Mouse (Mus musculus) CH12.LX (cell line): ENCODE data around the gene Nat9. TPM values are rescaled to one million over a fixed set of nuclear protein-coding genes. Genes with fewer than 3 reads are reported as not detected.

ENCODE experiments used
- DNase-seq: peaks from one replicate; pipeline ENCODE4 v3.0.0-alpha.2; 2013; ENCODE audit errors: extremely low read depth
- H3K27ac ChIP-seq: 2 replicates; pipeline ENCODE4 v1.5.1; 2012; ENCODE audit warnings: low read depth, mild to moderate bottlenecking, control low read depth, moderate library complexity; ENCODE audit not compliant: insufficient read depth
- H3K27me3 ChIP-seq: replicated peaks from 2 replicates; pipeline ENCODE3; 2012; ENCODE audit warnings: inconsistent platforms
- H3K36me3 ChIP-seq, 2 experiments: replicated peaks in 1 of 2; 2 replicates each; pipeline versions ENCODE3 to v1.6.1; 2012; ENCODE audit warnings: inconsistent platforms in 1 of 2, low read length in 1 of 2, mild to moderate bottlenecking in 1 of 2, mixed read lengths in 1 of 2, moderate library complexity in 1 of 2; ENCODE audit not compliant: control insufficient read depth in 1 of 2, insufficient read depth in 1 of 2
- H3K4me1 ChIP-seq, 2 experiments: 2 replicates each; pipeline ENCODE4 v1.6.1; 2012; ENCODE audit warnings: inconsistent platforms in 1 of 2, moderate library complexity in 1 of 2; ENCODE audit not compliant: insufficient read depth in 2 of 2, control insufficient read depth in 1 of 2
- H3K4me2 ChIP-seq: 2 replicates; pipeline ENCODE4 v1.6.1; 2012; ENCODE audit warnings: low read depth, mild to moderate bottlenecking, control low read depth; ENCODE audit not compliant: poor library complexity, insufficient read depth, severe bottlenecking
- H3K4me3 ChIP-seq, 3 experiments: fragments of 150-350 bp in 1 of 3; sonication (generic) in 1 of 3; replicated peaks in 1 of 3; 2 replicates each; pipeline versions ENCODE3 to v1.5.1; 2011 to 2012; ENCODE audit warnings: low read depth in 2 of 3, low read length in 2 of 3, mild to moderate bottlenecking in 2 of 3, moderate library complexity in 2 of 3, control low read depth in 1 of 3, improper control_type of control experiment in 1 of 3, inconsistent platforms in 1 of 3, mixed read lengths in 1 of 3; ENCODE audit not compliant: poor library complexity in 1 of 3
- H3K79me2 ChIP-seq: replicated peaks from 2 replicates; pipeline ENCODE4 v1.6.1; 2012; ENCODE audit warnings: mild to moderate bottlenecking, moderate library complexity; ENCODE audit not compliant: control insufficient read depth, poor library complexity, insufficient read depth, severe bottlenecking; ENCODE audit errors: extremely low read depth
- H3K9ac ChIP-seq: 2 replicates; pipeline ENCODE4 v1.6.1; 2012; ENCODE audit warnings: low read depth, mild to moderate bottlenecking, control low read depth, moderate library complexity; ENCODE audit not compliant: insufficient read depth
- H3K9me3 ChIP-seq: replicated peaks from 2 replicates; pipeline ENCODE3; 2012; ENCODE audit warnings: low read length, inconsistent platforms, mixed read lengths
- BHLHE40 ChIP-seq: IDR thresholded peaks from 2 replicates; pipeline ENCODE4 v1.6.1; 2011; ENCODE audit warnings: mild to moderate bottlenecking, low read depth, low read length, improper control_type of control experiment
- CHD2 ChIP-seq: IDR thresholded peaks from 2 replicates; pipeline ENCODE4 v1.6.1; 2011; ENCODE audit warnings: low read length, improper control_type of control experiment
- CTCF ChIP-seq, 2 experiments: IDR thresholded peaks in 1 of 2; conservative IDR thresholded peaks in 1 of 2; 2 replicates each; pipeline ENCODE4 v1.5.1; 2011 to 2012; ENCODE audit warnings: low read depth in 2 of 2, low read length in 2 of 2, improper control_type of control experiment in 1 of 2, inconsistent platforms in 1 of 2, mild to moderate bottlenecking in 1 of 2, moderate library complexity in 1 of 2
- E2F4 ChIP-seq: IDR thresholded peaks from 2 replicates; pipeline ENCODE4 v1.6.1; 2011; ENCODE audit warnings: low read depth, low read length, improper control_type of control experiment; ENCODE audit not compliant: insufficient replicate concordance
- ELF1 ChIP-seq: IDR thresholded peaks from 2 replicates; pipeline ENCODE4 v1.6.1; 2014; ENCODE audit warnings: low read depth, mild to moderate bottlenecking, inconsistent platforms, low read length, improper control_type of control experiment
- HCFC1 ChIP-seq: IDR thresholded peaks from 2 replicates; pipeline ENCODE4 v1.6.1; 2012; ENCODE audit warnings: low read depth, mild to moderate bottlenecking, inconsistent platforms, low read length, improper control_type of control experiment
- MAZ ChIP-seq: IDR thresholded peaks from 2 replicates; pipeline ENCODE4 v1.6.1; 2012; ENCODE audit warnings: low read depth, mild to moderate bottlenecking, inconsistent platforms, low read length, improper control_type of control experiment, moderate library complexity
- MXI1 ChIP-seq: IDR thresholded peaks from 2 replicates; pipeline ENCODE4 v1.6.1; 2011; ENCODE audit warnings: mild to moderate bottlenecking, low read depth, low read length, improper control_type of control experiment
- MYC ChIP-seq: IDR thresholded peaks from 2 replicates; pipeline ENCODE4 v1.6.1; 2011; ENCODE audit warnings: low read depth, mild to moderate bottlenecking, improper control_type of control experiment, low read length
- NELFE ChIP-seq: IDR thresholded peaks from 2 replicates; pipeline ENCODE4 v1.6.1; 2011; ENCODE audit warnings: low read depth, low read length, improper control_type of control experiment
- POLR2A ChIP-seq: IDR thresholded peaks from 2 replicates; pipeline ENCODE4 v1.6.1; 2011; ENCODE audit warnings: low read depth, mild to moderate bottlenecking, improper control_type of control experiment, low read length
- RCOR1 ChIP-seq: conservative IDR thresholded peaks from 2 replicates; pipeline ENCODE4 v1.6.1; 2012; ENCODE audit warnings: low read depth, mild to moderate bottlenecking, inconsistent platforms, low read length, improper control_type of control experiment
- TBP ChIP-seq: conservative IDR thresholded peaks from 2 replicates; pipeline ENCODE4 v1.6.1; 2011; ENCODE audit warnings: low read depth, low read length, improper control_type of control experiment
- TCF12 ChIP-seq: IDR thresholded peaks from 2 replicates; pipeline ENCODE4 v1.6.1; 2014; ENCODE audit warnings: low read depth, mild to moderate bottlenecking, inconsistent platforms, low read length, improper control_type of control experiment
- USF1 ChIP-seq: IDR thresholded peaks from 2 replicates; pipeline ENCODE4 v1.6.1; 2014; ENCODE audit warnings: low read depth, mild to moderate bottlenecking, inconsistent platforms, low read length, improper control_type of control experiment
- dilution Hi-C: fragments of 300-500 bp; cut with MboI; formaldehyde crosslinking; loops from 2 replicates; pipeline ENCODE4 v1.14.3; 2020; ENCODE audit warnings: low sequenced_read_pairs; ENCODE audit not compliant: extremely low pct_unique_long_range_greater_than_20kb, extremely low pct_ligation_motif_present
- in situ Hi-C: fragments of 300-500 bp; cut with MboI; formaldehyde crosslinking; loops from 3 replicates; pipeline ENCODE4 v1.14.3; 2019; ENCODE audit warnings: low sequenced_read_pairs, low pct_ligation_motif_present, low pct_unique_long_range_greater_than_20kb, mixed read lengths
- polyA plus RNA-seq: library from polyadenylated mRNA; unstranded; fragments of >175 nt; gene quantifications from 2 replicates; pipeline ENCODE4 v1.2.1, GENCODE M21; 2012; ENCODE audit warnings: low read depth; ENCODE audit not compliant: insufficient read length
- total RNA-seq, 2 experiments: library from RNA; depleted of rRNA; stranded (reverse); fragments of 300-350 nt in 1 of 2; fragments of >200 nt in 1 of 2; gene quantifications; 2 replicates each; pipeline ENCODE4 v1.2.3; 2012 to 2014

Nat9 gene
- total and polyA plus RNA-seq, 3 experiments, result 24.1 to 74.0 (median 30.6) TPM

- Histone ChIP-seq H3K9me3 (no peaks in the 10 kb centered on the region), H3K27ac (no peak overlapping the region), H3K79me2 (no peaks in the 10 kb centered on the region), H3K4me1 (peaks cover 32 to 90% of the 10 kb centered on the region in 2 experiments), H3K4me3 (no peak overlapping the region), H3K4me2 (no peak overlapping the region), H3K36me3 (peaks cover 4 to 39% of the 10 kb centered on the region in 2 experiments), H3K9ac (no peak overlapping the region), H3K27me3 (no peaks in the 10 kb centered on the region)
- DNase-seq, result no peak
- in situ Hi-C loops, result no loop called here
- dilution Hi-C loops, result no loop called here
- TF ChIP-seq USF1 (no peak), TCF12 (no peak), BHLHE40 (no peak), MYC (no peak), POLR2A (no peak), NELFE (no peak), CHD2 (no peak), HCFC1 (no peak)
Observed at GRCm38 (mm10) chr11:115228430-115228829, 40.8 kb upstream of the Nat9 start.

- dilution Hi-C loops, result no loop called here
Observed at GRCm38 (mm10) chr11:115227640-115228039, 40.0 kb upstream of the Nat9 start.

GRCm38 (mm10) chr11:115226811-115227491 lies 39.3 kb upstream of the Nat9 start:
- TF ChIP-seq NELFE (no peak), CTCF (conservative IDR thresholded peaks at IDR 0.05 in 1 of 2, IDR thresholded peaks at IDR 0.05 in 1 of 2; ENCODE audit: low read depth in 2 of 2, low read length in 2 of 2) (no peak), MXI1 (no peak), MAZ (no peak), TBP (no peak)
- no peak for DNase-seq
- Histone ChIP-seq H3K27me3 (no peaks in the 10 kb centered on the region), H3K4me3 (no peak overlapping the region), H3K4me1 (peaks cover 19 to 76% of the 10 kb centered on the region in 2 experiments), H3K27ac (no peak overlapping the region), H3K9me3 (no peaks in the 10 kb centered on the region), H3K79me2 (no peaks in the 10 kb centered on the region), H3K36me3 (peaks cover 7 to 54% of the 10 kb centered on the region in 2 experiments), H3K4me2 (no peak overlapping the region), H3K9ac (no peak overlapping the region)
- dilution Hi-C loops, result no loop called here
- in situ Hi-C loops, result no loop called here

More at GRCm38 (mm10) chr11:115227640-115228039, 40.0 kb upstream of the Nat9 start:
- no peaks in the 10 kb centered on the region for H3K27me3 ChIP-seq
- peaks cover 26 to 83% of the 10 kb centered on the region in 2 experiments for H3K4me1 ChIP-seq
- no peak overlapping the region for H3K4me3 ChIP-seq
- TF ChIP-seq RCOR1 (no peak), ELF1 (no peak), MXI1 (no peak), E2F4 (no peak)
- no peaks in the 10 kb centered on the region for H3K79me2 ChIP-seq
- DNase-seq, result no peak
- in situ Hi-C loops, result no loop called here
- H3K9ac ChIP-seq, result no peak overlapping the region
- no peaks in the 10 kb centered on the region for H3K9me3 ChIP-seq
- no peak overlapping the region for H3K27ac ChIP-seq
- H3K36me3 ChIP-seq, result peaks cover 7 to 47% of the 10 kb centered on the region in 2 experiments
- H3K4me2 ChIP-seq, result no peak overlapping the region
